Mouse (Mus musculus): ENCODE data around the gene Map3k3.
A peak's percentile ranks its signal among the peaks of the same experiment; 100 is the strongest.

The Map3k3 gene

GRCm38 (mm10) chr11:106158081-106158929 lies 73.9 kb downstream of the Map3k3 start:
- DNase-seq (ENCODE audit: low spot score in 2 of 2) = no peak

- no peak for DNase-seq (ENCODE audit: low spot score in 2 of 2)
These were observed 74.5 kb downstream of the Map3k3 start for GRCm38 (mm10) chr11:106158930-106159215.

- DNase-seq (ENCODE audit: low spot score in 2 of 2) = no peak
These were observed 75.0 kb downstream of the Map3k3 start for GRCm38 (mm10) chr11:106159216-106159920.

GRCm38 (mm10) chr11:106159921-106160840 lies 75.8 kb downstream of the Map3k3 start:
- peak; percentile 81 to 84 for DNase-seq (ENCODE audit: low spot score in 2 of 2)

- peak; percentile 91 to 92 for DNase-seq (ENCODE audit: low spot score in 2 of 2)
These were observed 76.7 kb downstream of the Map3k3 start, which contains the start of the genes Gm10840 and Limd2 for GRCm38 (mm10) chr11:106160841-106161721. Gm10840 (plus strand) TSS chr11:106160850. Limd2 (minus strand) TSS chr11:106160860.

GRCm38 (mm10) chr11:106162237-106162636 lies 77.8 kb downstream of the Map3k3 start:
- DNase-seq (ENCODE audit: low spot score in 2 of 2) = no peak

GRCm38 (mm10) chr11:106163546-106163945 lies 79.1 kb downstream of the Map3k3 start:
- no peak for DNase-seq (ENCODE audit: low spot score in 2 of 2)

- no peak for DNase-seq (ENCODE audit: low spot score in 2 of 2)
These were observed 80.3 kb downstream of the Map3k3 start for GRCm38 (mm10) chr11:106164601-106165180.

- no peak for DNase-seq (ENCODE audit: low spot score in 2 of 2)
These were observed 83.0 kb downstream of the Map3k3 start for GRCm38 (mm10) chr11:106167435-106167834.

GRCm38 (mm10) chr11:106170807-106171206 lies 86.4 kb downstream of the Map3k3 start:
- DNase-seq (ENCODE audit: low spot score in 2 of 2) = no peak

- DNase-seq (ENCODE audit: low spot score in 2 of 2) = no peak
These were observed 88.8 kb downstream of the Map3k3 start for GRCm38 (mm10) chr11:106173228-106173627.

- no peak for DNase-seq (ENCODE audit: low spot score in 2 of 2)
These were observed 90.0 kb downstream of the Map3k3 start for GRCm38 (mm10) chr11:106174372-106174771.

- DNase-seq (ENCODE audit: low spot score in 2 of 2) = no peak
These were observed 90.7 kb downstream of the Map3k3 start for GRCm38 (mm10) chr11:106175081-106175480.

- DNase-seq (ENCODE audit: low spot score in 2 of 2) = no peak
These were observed 92.0 kb downstream of the Map3k3 start for GRCm38 (mm10) chr11:106176372-106176771.

GRCm38 (mm10) chr11:106178036-106178782 lies 93.8 kb downstream of the Map3k3 start:
- no peak for DNase-seq (ENCODE audit: low spot score in 2 of 2)

- DNase-seq (ENCODE audit: low spot score in 2 of 2) = peak in 1 of 2 experiments; percentile 38
These were observed 95.5 kb downstream of the Map3k3 start for GRCm38 (mm10) chr11:106179711-106180448.

- DNase-seq (ENCODE audit: low spot score in 2 of 2) = no peak
These were observed 96.0 kb downstream of the Map3k3 start for GRCm38 (mm10) chr11:106180449-106180801.

GRCm38 (mm10) chr11:106187326-106187725 lies 102.9 kb downstream of the Map3k3 start:
- no peak for DNase-seq (ENCODE audit: low spot score in 2 of 2)

GRCm38 (mm10) chr11:106191716-106192115 lies 107.3 kb downstream of the Map3k3 start:
- DNase-seq (ENCODE audit: low spot score in 2 of 2) = no peak

Measured in right cerebral cortex, adult 2 months (tissue).